Mouse (Mus musculus) lung, adult 2 months (tissue): ENCODE measurements around the gene Clps.

Experiments used
- CTCF ChIP-seq: fragments of 200-500 bp; IDR thresholded peaks from 2 replicates; pipeline ENCODE4 v1.5.1; 2011; ENCODE audit warnings: mild to moderate bottlenecking, low read length, control low read depth; ENCODE audit not compliant: insufficient read depth
- POLR2A ChIP-seq: fragments of 200-500 bp; IDR thresholded peaks from 2 replicates; pipeline ENCODE4 v1.6.1; 2011; ENCODE audit warnings: low read depth, mild to moderate bottlenecking, control low read depth, low read length, borderline replicate concordance; ENCODE audit errors: extremely low read depth

DNA sequence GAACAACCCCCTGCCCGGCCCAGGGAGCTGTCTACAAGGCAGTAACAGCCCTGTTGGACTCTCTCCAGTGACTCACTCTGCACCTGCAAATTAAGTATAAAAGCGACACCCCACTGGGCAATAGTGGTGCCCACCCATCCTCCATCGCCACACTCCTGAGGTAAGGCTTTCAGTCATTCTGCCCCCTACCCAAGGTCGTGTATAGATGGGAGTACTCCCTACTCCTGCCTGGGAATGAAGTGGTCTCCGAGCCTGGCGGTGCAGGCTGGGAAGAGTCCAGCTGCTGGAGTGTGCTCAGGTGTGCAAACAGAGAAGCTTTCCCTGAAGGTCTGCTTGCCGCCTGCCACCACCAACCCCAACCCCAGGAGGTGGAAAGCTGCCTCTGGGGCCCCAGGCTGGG, 1.0 kb upstream of the Clps start:
- no peak for TF ChIP-seq CTCF
- no peak for TF ChIP-seq POLR2A
